Mouse (Mus musculus): ENCODE measurements at regions not wholly inside any gene's neighbourhood (a gene's known extent, or its start where the extent isn't known, plus 50 kb on each side); places are given as distances from the start of the nearest gene placed in this dataset.

DNA sequence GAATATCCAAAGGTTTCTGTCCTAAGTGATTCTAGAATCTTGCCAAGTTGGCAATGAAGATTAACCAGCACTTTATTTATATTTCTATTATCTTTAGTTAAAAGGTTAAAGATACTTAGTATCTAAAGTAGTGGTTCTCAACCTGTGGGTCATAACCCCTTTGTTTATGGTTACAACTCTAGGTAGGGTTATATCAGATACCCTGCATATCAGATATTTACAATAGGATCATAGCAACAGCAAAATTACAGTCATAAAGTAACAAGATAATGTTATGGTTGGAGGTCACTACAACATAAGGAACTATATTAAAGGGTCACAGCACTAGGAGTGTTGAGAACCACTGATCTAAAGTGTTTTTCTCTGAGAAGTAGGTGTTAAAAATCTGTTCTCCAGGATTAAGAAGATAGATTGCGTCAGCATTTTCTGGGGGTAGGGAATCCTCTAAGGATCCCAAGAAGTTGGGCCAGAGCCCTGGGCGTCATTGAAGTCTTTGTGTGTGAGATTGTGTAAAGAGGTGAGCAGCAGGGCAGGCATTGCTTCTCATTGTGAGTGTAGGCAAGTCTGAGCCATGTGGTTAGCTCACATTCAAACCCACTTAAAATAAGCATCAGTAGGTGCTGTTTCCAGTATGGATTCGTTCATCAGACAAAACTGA, 201.6 kb downstream of the Klf6 start:
- TF ChIP-seq POLR2A (IDR thresholded peaks at IDR 0.05; ENCODE audit: borderline replicate concordance, control insufficient read depth, low read depth, low read length): no peak
- TF ChIP-seq CTCF (IDR thresholded peaks at IDR 0.05; ENCODE audit: control insufficient read depth, insufficient read depth, low read length): no peak

Measured in bone marrow, adult 2 months (tissue).